Mouse (Mus musculus) WW6 (cell line): ENCODE measurements around the gene Serinc3.
"Not testable (repeated sequence)": the region's sequence is repeated elsewhere in the genome, so short reads cannot be mapped to it uniquely, and the experiment has no call there.

Source experiments
- DNase-seq: peaks from one replicate; pipeline ENCODE4 v3.0.0-alpha.2; 2013; ENCODE audit warnings: low read depth, low spot score

The Serinc3 gene

DNA sequence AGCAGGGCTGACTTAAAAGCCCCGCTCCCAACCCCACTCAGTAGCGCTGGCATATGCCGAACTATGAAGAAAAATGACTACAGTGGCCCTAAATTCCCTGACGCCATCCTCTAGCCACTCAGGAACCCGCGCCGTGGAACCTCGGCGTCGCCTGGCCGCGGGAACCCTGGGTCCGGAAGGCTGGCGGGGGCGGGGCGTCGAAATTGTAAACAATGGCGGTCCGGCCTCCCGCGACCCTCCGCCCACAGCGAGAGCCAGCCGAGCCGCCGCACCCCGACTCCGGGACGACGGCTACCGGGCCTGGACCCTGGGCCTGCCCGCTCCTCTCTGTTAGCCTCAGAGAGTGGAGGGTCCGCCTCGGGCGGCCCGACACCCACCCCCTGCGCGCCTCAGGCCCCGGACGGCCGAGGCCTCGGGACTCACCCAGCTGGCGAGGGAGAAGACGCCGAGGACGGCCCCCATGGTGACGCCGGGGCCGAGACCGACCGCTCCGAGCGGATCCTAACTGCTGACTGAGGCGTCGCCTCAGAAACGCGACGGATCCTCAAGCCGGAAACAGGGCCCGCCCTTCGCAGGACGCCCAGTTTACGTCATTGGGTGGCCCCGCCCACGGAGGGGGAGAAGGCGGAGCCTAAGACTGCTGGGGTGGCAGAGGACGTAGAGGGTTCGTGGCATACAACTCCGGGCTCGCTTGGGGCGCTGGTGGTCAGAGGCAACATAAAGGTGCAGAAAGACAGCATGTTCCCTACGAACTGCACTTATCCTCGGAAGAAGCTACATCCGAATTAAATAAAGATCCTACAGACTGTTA, at the start of gene Serinc3:
TSS of gene Serinc3 (minus strand) at position 557 of the 811 bp plus-strand sequence.
- DNase-seq, result peak; percentile 95

DNA sequence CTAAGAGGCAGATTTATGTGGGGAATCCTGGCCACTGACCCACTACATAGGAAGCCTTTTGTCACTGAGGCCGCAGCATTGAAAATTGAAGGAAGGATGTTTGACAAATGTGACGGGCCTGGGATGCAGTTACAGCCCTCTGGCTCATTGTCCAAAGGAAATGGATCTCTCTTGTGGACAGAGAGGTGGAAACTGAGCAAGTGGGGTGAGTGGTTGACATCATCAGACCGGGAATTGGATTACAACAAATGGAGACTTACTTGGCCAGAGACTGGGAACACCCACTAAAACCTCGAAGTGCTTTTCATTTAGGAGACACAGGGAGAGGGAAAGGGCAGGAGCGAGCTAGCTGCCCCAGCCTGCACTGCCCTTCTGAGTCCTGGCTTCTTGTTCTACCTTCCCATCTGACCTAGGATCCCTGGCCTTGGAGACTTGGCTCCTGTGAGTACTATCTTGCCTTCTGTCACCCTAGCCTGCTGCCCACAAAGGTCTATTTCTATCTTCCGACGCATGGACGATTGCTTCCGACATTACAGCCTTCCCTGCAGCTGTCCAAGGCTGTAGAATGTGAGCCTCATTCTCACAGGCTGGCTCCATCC, 48.9 kb upstream of the Serinc3 start:
- no peak for DNase-seq

- no peak for DNase-seq
These were observed 48.1 kb upstream of the Serinc3 start for GRCm38 (mm10) chr2:163692873-163693612.

- no peak for DNase-seq
These were observed 47.1 kb upstream of the Serinc3 start for GRCm38 (mm10) chr2:163691846-163692605.

GRCm38 (mm10) chr2:163690409-163691304, 45.7 kb upstream of the Serinc3 start:
- DNase-seq, result no peak

- no peak for DNase-seq
These were observed 44.8 kb upstream of the Serinc3 start for GRCm38 (mm10) chr2:163689771-163690170.

DNA sequence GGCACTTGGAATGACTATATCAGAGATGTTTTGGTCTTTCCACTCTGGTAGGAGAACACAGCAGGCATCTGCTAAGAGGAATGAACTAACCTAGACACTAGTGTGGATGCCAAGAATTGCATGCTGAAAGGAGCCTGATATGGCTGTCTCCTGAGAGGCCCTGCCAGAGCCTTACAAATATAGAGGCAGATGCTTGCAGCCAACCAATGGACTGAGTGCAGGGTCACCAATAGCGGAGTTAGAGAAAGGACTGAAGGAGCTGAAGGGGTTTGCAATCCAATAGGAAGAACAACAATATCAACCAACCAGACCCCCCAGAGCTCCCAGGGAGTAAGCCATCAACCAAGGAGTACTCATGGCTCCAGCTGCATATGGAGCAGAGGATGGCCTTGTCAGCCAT, 43.4 kb upstream of the Serinc3 start:
- not testable (repeated sequence) for DNase-seq

DNA sequence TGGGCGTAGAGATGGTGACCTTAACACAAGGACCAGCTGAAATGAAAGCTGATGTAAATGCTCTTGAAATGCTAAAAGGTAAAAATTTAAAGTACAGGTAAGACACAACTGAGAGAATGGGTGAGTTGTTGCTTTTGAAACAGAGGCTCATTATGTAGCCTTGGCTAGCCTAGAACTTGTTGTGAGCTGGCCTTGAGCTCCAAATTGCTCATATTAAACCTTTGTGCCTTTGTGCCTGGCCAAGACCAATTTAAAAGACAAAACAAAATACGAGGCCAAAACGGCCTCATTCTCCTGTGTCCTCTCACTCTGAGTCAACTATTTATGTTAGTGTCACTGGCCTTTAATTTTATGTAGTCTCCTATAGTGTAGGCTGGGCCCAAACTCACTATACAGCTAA, 42.0 kb upstream of the Serinc3 start:
- no peak for DNase-seq

- no peak for DNase-seq
These were observed 41.3 kb upstream of the Serinc3 start for GRCm38 (mm10) chr2:163686233-163686632.

- no peak for DNase-seq
These were observed 40.9 kb upstream of the Serinc3 start for GRCm38 (mm10) chr2:163685761-163686200.

DNA sequence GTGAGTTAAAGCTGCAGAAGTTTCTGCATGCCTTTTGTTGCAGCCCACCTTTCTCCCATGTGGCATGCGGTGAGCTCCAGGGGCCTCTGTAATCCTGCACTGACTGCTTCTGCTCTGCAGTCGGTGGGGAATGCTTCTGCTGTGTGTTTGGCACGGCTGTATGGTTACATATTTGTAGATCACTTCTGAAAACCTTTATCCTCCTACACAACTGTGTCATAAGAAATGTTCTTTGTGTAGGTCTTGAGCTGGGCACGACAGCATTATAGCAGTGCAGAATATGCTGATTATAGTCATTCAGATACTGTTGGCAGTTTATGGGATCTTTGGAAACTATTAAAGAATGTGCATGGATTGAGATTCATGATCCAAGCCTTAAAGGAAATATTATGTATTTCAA, 40.4 kb upstream of the Serinc3 start:
- DNase-seq, result no peak

DNA sequence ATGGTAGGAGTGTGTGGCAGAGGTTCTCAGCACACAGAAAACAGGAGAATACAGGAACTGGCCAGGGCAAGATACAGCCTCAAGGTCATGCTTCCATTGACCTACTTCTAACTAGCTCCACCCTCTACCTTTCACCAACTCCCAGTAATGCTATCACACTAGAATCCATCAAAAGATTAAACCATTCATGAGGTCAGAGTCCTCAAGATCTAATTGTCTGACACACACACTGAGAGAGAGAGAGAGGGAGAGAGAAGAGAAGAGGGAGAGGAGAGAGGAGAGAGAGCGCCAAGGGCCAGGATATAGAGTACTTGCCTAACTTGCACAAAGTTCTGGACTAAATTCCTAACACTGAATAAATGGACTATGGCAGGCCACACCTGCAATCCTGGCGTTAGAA, 37.4 kb upstream of the Serinc3 start:
- DNase-seq, result no peak

DNA sequence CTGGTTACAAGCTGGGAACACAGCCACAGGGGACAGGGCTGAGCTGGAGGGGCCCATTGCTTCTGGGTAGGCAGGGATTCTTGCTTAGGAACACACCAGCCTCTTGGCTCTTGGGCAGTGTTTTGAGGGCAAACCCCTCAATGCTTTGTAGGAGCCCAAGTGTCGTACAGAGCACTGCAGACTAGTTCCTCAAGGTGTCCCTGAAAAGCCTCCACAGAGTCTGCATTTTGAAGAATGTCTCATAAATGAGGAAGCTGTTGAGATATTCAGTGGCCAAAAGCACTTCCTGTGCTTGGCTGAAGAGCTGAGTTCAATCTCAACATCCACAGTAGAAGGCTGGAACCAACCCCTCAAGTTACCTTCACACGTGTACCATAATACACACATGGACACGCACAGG, 31.8 kb upstream of the Serinc3 start:
- no peak for DNase-seq

GRCm38 (mm10) chr2:163676321-163676720, 31.4 kb upstream of the Serinc3 start:
- DNase-seq, result no peak

GRCm38 (mm10) chr2:163675662-163676061, 30.7 kb upstream of the Serinc3 start:
- no peak for DNase-seq

DNA sequence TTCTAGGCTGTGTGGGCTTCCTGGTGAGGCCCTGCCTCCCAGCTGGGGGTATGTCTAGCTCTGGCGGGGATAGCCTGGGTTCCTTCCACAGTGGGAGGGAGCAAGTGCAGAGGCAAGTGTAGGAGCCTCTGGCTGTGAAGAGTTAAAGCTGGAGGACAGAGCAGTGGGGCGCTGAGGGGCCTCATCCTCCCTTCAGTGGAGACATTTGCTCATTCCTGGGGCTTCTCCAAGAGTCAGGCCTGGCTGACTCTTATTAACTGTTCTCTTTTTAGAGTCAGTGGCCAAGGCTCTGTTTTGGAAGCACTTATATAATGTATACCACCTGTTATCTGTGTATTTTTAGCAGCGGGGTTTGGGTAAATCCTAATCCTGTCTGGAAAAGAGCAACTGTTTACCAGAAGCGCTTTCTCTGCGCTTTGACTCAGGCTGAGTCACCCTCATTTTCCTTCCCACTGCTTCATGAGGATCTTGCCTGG, 30.3 kb upstream of the Serinc3 start:
- no peak for DNase-seq

GRCm38 (mm10) chr2:163674397-163674796, 29.5 kb upstream of the Serinc3 start:
- no peak for DNase-seq

- DNase-seq, result no peak
These were observed 26.1 kb upstream of the Serinc3 start for GRCm38 (mm10) chr2:163670872-163671594.

GRCm38 (mm10) chr2:163667045-163667444, 22.1 kb upstream of the Serinc3 start:
- no peak for DNase-seq

GRCm38 (mm10) chr2:163663930-163664329, 19.0 kb upstream of the Serinc3 start:
- no peak for DNase-seq
